Mouse (Mus musculus): ENCODE results near the gene Bcl9l. TPM values are rescaled to one million over a fixed set of nuclear protein-coding genes. Genes with fewer than 3 reads are reported as not detected.

Bcl9l gene
- polyA plus RNA-seq, 1 experiment from 2014 or later, result 6.4 TPM

GRCm38 (mm10) chr9:44468224-44468623 is 14.4 kb upstream of the Bcl9l start:
- no peak for DNase-seq (ENCODE audit: low spot score, missing footprints)
- no peaks in the 10 kb centered on the region for H3K36me3 ChIP-seq (ENCODE audit: control insufficient read depth, insufficient read depth, low read length)
- no peak for ATAC-seq (ENCODE audit: low FRiP score)
- no peaks in the 10 kb centered on the region for H3K4me1 ChIP-seq (ENCODE audit: control insufficient read depth, insufficient read depth, low read length)
- H3K4me3 ChIP-seq (ENCODE audit: low read depth, low read length), result no peak overlapping the region
- no peak overlapping the region for H3K27ac ChIP-seq (ENCODE audit: low read depth, low read length)
- H3K4me2 ChIP-seq, result no peak overlapping the region
- H3K9me3 ChIP-seq (ENCODE audit: control insufficient read depth, low read length), result no peaks in the 10 kb centered on the region
- WGBS, result 59% methylated on average over 7 of the region's 7 CpGs
- H3K27me3 ChIP-seq (ENCODE audit: control insufficient read depth, insufficient read depth, low read length), result no peaks in the 10 kb centered on the region
- no peak overlapping the region for H3K9ac ChIP-seq (ENCODE audit: low read length)

GRCm38 (mm10) chr9:44468800-44469199 is 13.8 kb upstream of the Bcl9l start:
- H3K4me2 ChIP-seq, result no peak overlapping the region
- 59% methylated on average over 2 of the region's 2 CpGs for WGBS
- no peaks in the 10 kb centered on the region for H3K4me1 ChIP-seq (ENCODE audit: control insufficient read depth, insufficient read depth, low read length)
- DNase-seq (ENCODE audit: low spot score, missing footprints), result no peak
- H3K27me3 ChIP-seq (ENCODE audit: control insufficient read depth, insufficient read depth, low read length), result no peaks in the 10 kb centered on the region
- no peak overlapping the region for H3K4me3 ChIP-seq (ENCODE audit: low read depth, low read length)
- H3K9me3 ChIP-seq (ENCODE audit: control insufficient read depth, low read length), result no peaks in the 10 kb centered on the region
- no peak for ATAC-seq (ENCODE audit: low FRiP score)
- no peak overlapping the region for H3K27ac ChIP-seq (ENCODE audit: low read depth, low read length)
- no peak overlapping the region for H3K9ac ChIP-seq (ENCODE audit: low read length)
- H3K36me3 ChIP-seq (ENCODE audit: control insufficient read depth, insufficient read depth, low read length), result no peaks in the 10 kb centered on the region

GRCm38 (mm10) chr9:44473184-44473583 is 9.4 kb upstream of the Bcl9l start:
- DNase-seq (ENCODE audit: low spot score, missing footprints) (no peak), ATAC-seq (ENCODE audit: low FRiP score) (no peak)
- Histone ChIP-seq H3K27me3 (ENCODE audit: control insufficient read depth, insufficient read depth, low read length) (no peaks in the 10 kb centered on the region), H3K4me2 (no peak overlapping the region), H3K9ac (ENCODE audit: low read length) (no peak overlapping the region), H3K9me3 (ENCODE audit: control insufficient read depth, low read length) (no peaks in the 10 kb centered on the region), H3K4me1 (ENCODE audit: control insufficient read depth, insufficient read depth, low read length) (peaks cover 9% of the 10 kb centered on the region), H3K4me3 (ENCODE audit: low read depth, low read length) (no peak overlapping the region), H3K36me3 (ENCODE audit: control insufficient read depth, insufficient read depth, low read length) (no peaks in the 10 kb centered on the region), H3K27ac (ENCODE audit: low read depth, low read length) (no peak overlapping the region)
- WGBS, result 70% methylated on average over 3 of the region's 3 CpGs

- Histone ChIP-seq H3K9ac (ENCODE audit: low read length) (no peak overlapping the region), H3K36me3 (ENCODE audit: control insufficient read depth, insufficient read depth, low read length) (no peaks in the 10 kb centered on the region), H3K4me1 (ENCODE audit: control insufficient read depth, insufficient read depth, low read length) (peaks cover 9% of the 10 kb centered on the region), H3K27ac (ENCODE audit: low read depth, low read length) (no peak overlapping the region), H3K4me2 (no peak overlapping the region), H3K4me3 (ENCODE audit: low read depth, low read length) (no peak overlapping the region), H3K9me3 (ENCODE audit: control insufficient read depth, low read length) (no peaks in the 10 kb centered on the region), H3K27me3 (ENCODE audit: control insufficient read depth, insufficient read depth, low read length) (no peaks in the 10 kb centered on the region)
- no peak for DNase-seq (ENCODE audit: low spot score, missing footprints)
- ATAC-seq (ENCODE audit: low FRiP score), result no peak
- WGBS, result 71% methylated on average over 1 of the region's 1 CpGs
These were observed 8.3 kb upstream of the Bcl9l start for GRCm38 (mm10) chr9:44474327-44474726.

- Histone ChIP-seq H3K9ac (ENCODE audit: low read length) (no peak overlapping the region), H3K27me3 (ENCODE audit: control insufficient read depth, insufficient read depth, low read length) (no peaks in the 10 kb centered on the region), H3K27ac (ENCODE audit: low read depth, low read length) (no peak overlapping the region), H3K4me3 (ENCODE audit: low read depth, low read length) (no peak overlapping the region), H3K4me1 (ENCODE audit: control insufficient read depth, insufficient read depth, low read length) (peaks cover 11% of the 10 kb centered on the region), H3K4me2 (no peak overlapping the region), H3K36me3 (ENCODE audit: control insufficient read depth, insufficient read depth, low read length) (no peaks in the 10 kb centered on the region), H3K9me3 (ENCODE audit: control insufficient read depth, low read length) (no peaks in the 10 kb centered on the region)
- WGBS, result 93% methylated on average over 3 of the region's 3 CpGs
- ATAC-seq (ENCODE audit: low FRiP score), result no peak
- no peak for DNase-seq (ENCODE audit: low spot score, missing footprints)
These were observed 6.7 kb upstream of the Bcl9l start for GRCm38 (mm10) chr9:44475936-44476335.

- DNase-seq (ENCODE audit: low spot score, missing footprints) (peak; percentile 95), ATAC-seq (ENCODE audit: low FRiP score) (no peak)
- Histone ChIP-seq H3K36me3 (ENCODE audit: control insufficient read depth, insufficient read depth, low read length) (no peaks in the 10 kb centered on the region), H3K4me3 (ENCODE audit: low read depth, low read length) (peak overlapping the region; percentile 64), H3K4me1 (ENCODE audit: control insufficient read depth, insufficient read depth, low read length) (peaks cover 14% of the 10 kb centered on the region), H3K4me2 (peak overlapping the region; percentile 95), H3K9me3 (ENCODE audit: control insufficient read depth, low read length) (no peaks in the 10 kb centered on the region), H3K27me3 (ENCODE audit: control insufficient read depth, insufficient read depth, low read length) (no peaks in the 10 kb centered on the region), H3K27ac (ENCODE audit: low read depth, low read length) (0 out of 2 replicates have a peak overlapping the region, but pooled peaks have one; percentile 95), H3K9ac (ENCODE audit: low read length) (no peak overlapping the region; the same call in 1 of the 2 replicates)
- 5% methylated on average over 24 of the region's 24 CpGs for WGBS
These were observed 5.0 kb upstream of the Bcl9l start for GRCm38 (mm10) chr9:44477339-44478228.

GRCm38 (mm10) chr9:44478229-44478921 is 4.2 kb upstream of the Bcl9l start:
- peak; percentile 67 for ATAC-seq (ENCODE audit: low FRiP score)
- peaks cover 14% of the 10 kb centered on the region for H3K4me1 ChIP-seq (ENCODE audit: control insufficient read depth, insufficient read depth, low read length)
- H3K27me3 ChIP-seq (ENCODE audit: control insufficient read depth, insufficient read depth, low read length), result no peaks in the 10 kb centered on the region
- H3K9me3 ChIP-seq (ENCODE audit: control insufficient read depth, low read length), result no peaks in the 10 kb centered on the region
- peak overlapping the region; percentile 64 for H3K4me3 ChIP-seq (ENCODE audit: low read depth, low read length)
- H3K36me3 ChIP-seq (ENCODE audit: control insufficient read depth, insufficient read depth, low read length), result no peaks in the 10 kb centered on the region
- 0% methylated on average over 23 of the region's 27 CpGs for WGBS
- peak overlapping the region; percentile 95 for H3K27ac ChIP-seq (ENCODE audit: low read depth, low read length)
- H3K4me2 ChIP-seq, result peak overlapping the region; percentile 95
- peak overlapping the region; percentile 80 for H3K9ac ChIP-seq (ENCODE audit: low read length)
- peak; percentile 98 for DNase-seq (ENCODE audit: low spot score, missing footprints)

- peak; percentile 67 for ATAC-seq (ENCODE audit: low FRiP score)
- Histone ChIP-seq H3K27ac (ENCODE audit: low read depth, low read length) (peak overlapping the region; percentile 95), H3K9me3 (ENCODE audit: control insufficient read depth, low read length) (no peaks in the 10 kb centered on the region), H3K36me3 (ENCODE audit: control insufficient read depth, insufficient read depth, low read length) (no peaks in the 10 kb centered on the region), H3K4me2 (peak overlapping the region; percentile 95), H3K9ac (ENCODE audit: low read length) (peak overlapping the region; percentile 80), H3K27me3 (ENCODE audit: control insufficient read depth, insufficient read depth, low read length) (no peaks in the 10 kb centered on the region), H3K4me3 (ENCODE audit: low read depth, low read length) (peak overlapping the region; percentile 64), H3K4me1 (ENCODE audit: control insufficient read depth, insufficient read depth, low read length) (peaks cover 19% of the 10 kb centered on the region)
- peak; percentile 98 for DNase-seq (ENCODE audit: low spot score, missing footprints)
- 0% methylated on average over 29 of the region's 29 CpGs for WGBS
These were observed 3.5 kb upstream of the Bcl9l start for GRCm38 (mm10) chr9:44478959-44479605.
